Comparison of ENCODE assay signal across 8 mouse cellular contexts in the genomic region with DNA sequence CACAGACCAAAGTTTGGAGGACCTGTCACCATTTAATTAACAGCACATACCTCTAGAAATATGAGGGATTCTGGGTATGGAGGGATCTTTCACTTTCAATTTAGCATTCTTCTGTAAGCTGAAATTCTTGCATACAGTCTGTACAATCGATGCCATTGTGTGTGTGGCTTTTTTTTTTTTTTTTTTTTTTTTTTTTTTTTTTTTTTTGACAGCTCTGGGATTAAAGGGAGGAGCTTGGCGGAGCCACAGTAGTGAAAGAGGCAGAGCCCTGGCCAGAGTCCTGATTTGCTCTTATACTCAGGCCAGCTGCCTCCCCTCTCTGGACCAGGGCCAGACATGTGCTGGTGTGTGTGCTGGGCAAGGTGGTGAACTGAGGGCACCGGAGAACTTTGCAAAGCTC. TPM values are rescaled to one million over a fixed set of nuclear protein-coding genes. Genes with fewer than 3 reads are reported as not detected.
DNase-seq lines count a peak whose midpoint lies in the region; TF ChIP-seq lines count a peak whose summit lies in the region.
"Had no signal": no experiment of that assay in that cellular context is flagged by ENCODE, and none has a peak within 500 bp of the region (broad histone marks: within the 10 kb centered on the region; RNA-seq: fewer than 3 reads in every experiment).

No protein-coding gene starts in this region.

- TF ChIP-seq POLR2A in kidney, adult 2 months (IDR thresholded peaks at IDR 0.05; ENCODE audit: low read depth, low read length) = no peak
- TF ChIP-seq POLR2A in myocyte (IDR thresholded peaks at IDR 0.05; ENCODE audit: insufficient read length, low read depth) = no peak

- peak overlapping the region; percentile 19 for H3K4me2 ChIP-seq in myocyte (ENCODE audit: low read depth)

- peak; percentile 59 for DNase-seq in layer of hippocampus, adult 9-11 months
- DNase-seq in layer of hippocampus, adult 11-12 months (ENCODE audit: low spot score) = no peak
- DNase-seq in adrenal gland, postnatal 14 days = peak; percentile 86
- peak; percentile 97 for DNase-seq in kidney, adult 2 months
- no peak for DNase-seq in embryo, embryonic 10.5 days (ENCODE audit: low spot score)
- no peak for DNase-seq in right cerebral cortex, postnatal 14 days

- no peaks in the 10 kb centered on the region for H3K36me3 ChIP-seq in kidney, adult 2 months (ENCODE audit: control insufficient read depth, insufficient read depth, low read length)
- H3K36me3 ChIP-seq in myocyte (ENCODE audit: control insufficient read depth, insufficient read depth) = no peaks in the 10 kb centered on the region

- H3K27me3 ChIP-seq in kidney, adult 2 months (replicated peaks; ENCODE audit: control insufficient read depth, insufficient read depth, low read length) = no peaks in the 10 kb centered on the region
- H3K27me3 ChIP-seq in myocyte (ENCODE audit: control insufficient read depth, insufficient read depth, insufficient read length) = no peaks in the 10 kb centered on the region

- H3K4me1 ChIP-seq in kidney, adult 2 months (ENCODE audit: control insufficient read depth, insufficient read depth, low read length) = peaks cover 16% of the 10 kb centered on the region

- peak overlapping the region; percentile 95; the same call in 1 of the 2 replicates for H3K27ac ChIP-seq in kidney, adult 2 months (ENCODE audit: insufficient read depth, low read depth, low read length)

- WGBS in kidney, adult 2 months = 7% methylated on average over 3 of the region's 3 CpGs

- H3K4me3 ChIP-seq in kidney, adult 2 months (ENCODE audit: insufficient read depth, low read depth, low read length) = no peak overlapping the region
- no peak overlapping the region for H3K4me3 ChIP-seq in myocyte

- no peaks in the 10 kb centered on the region for H3K79me2 ChIP-seq in myocyte (ENCODE audit: control insufficient read depth, insufficient read depth)

- no peak for TF ChIP-seq CTCF in kidney, adult 2 months (conservative IDR thresholded peaks at IDR 0.05; ENCODE audit: insufficient read depth, insufficient read length, low read depth, low read length)

- no peak overlapping the region for H3ac ChIP-seq in myocyte (ENCODE audit: control insufficient read depth, insufficient read length)

TF ChIP-seq in myocyte, 11 proteins besides CTCF, POLR2A, EP300 and RAD21:
- TF ChIP-seq MYOG (IDR thresholded peaks at IDR 0.05; ENCODE audit: control insufficient read depth in 1 of 3, insufficient read depth in 1 of 3, insufficient read length in 2 of 3, low read depth in 2 of 3) (peak in 2 of 3 experiments; percentile 13 to 43), REST (IDR thresholded peaks at IDR 0.05; ENCODE audit: insufficient read depth, insufficient read length) (no peak), E2F4 (IDR thresholded peaks at IDR 0.05; ENCODE audit: insufficient read depth) (no peak), MYOD1 (IDR thresholded peaks at IDR 0.05; ENCODE audit: control insufficient read depth in 1 of 3, insufficient read length in 2 of 3, low read depth in 2 of 3) (no peak), CEBPB (IDR thresholded peaks at IDR 0.05; ENCODE audit: insufficient read depth, poor library complexity, severe bottlenecking) (no peak), MAX (IDR thresholded peaks at IDR 0.05; ENCODE audit: low read depth) (no peak), TCF3 (IDR thresholded peaks at IDR 0.05; ENCODE audit: insufficient read length, low read depth) (no peak), SRF (IDR thresholded peaks at IDR 0.05; ENCODE audit: control insufficient read depth, insufficient read length, low read depth) (no peak)
TF ChIP-seq in myocyte: peak in this region for 1.

RNA-seq across cellular contexts. Expression of a gene that starts 1.2 kb away (rescaled TPM):
- total RNA-seq in adrenal gland, postnatal 14 days (2021) = 1.6 and 2.3 TPM in 2 replicates
- polyA plus RNA-seq in kidney, adult 2 months (2012; rRNA removed) = 98.5 and 101 TPM in 2 replicates
- not detected for polyA plus RNA-seq in myocyte (2012; fragmentation: generic; extraction: Trizol)
- total RNA-seq: gastrocnemius, postnatal 4 days had no signal

RNA-seq across cellular contexts. Expression of a gene that starts 31.2 kb away (rescaled TPM):
- 38.7 and 42.9 TPM in 2 replicates for total RNA-seq in adrenal gland, postnatal 14 days (2021)
- 34.6 and 37.5 TPM in 2 replicates for polyA plus RNA-seq in kidney, adult 2 months (2012; rRNA removed)
- polyA plus RNA-seq in myocyte (2012; fragmentation: generic; extraction: Trizol) = 21.1 TPM

RNA-seq across cellular contexts. Expression of a gene that starts 42.7 kb away (rescaled TPM):
- total RNA-seq in adrenal gland, postnatal 14 days (2021) = 0.34 and 0.74 TPM in 2 replicates
- polyA plus RNA-seq in kidney, adult 2 months (2012; rRNA removed) = 0.27 and 0.34 TPM in 2 replicates
- not detected for polyA plus RNA-seq in myocyte (2012; fragmentation: generic; extraction: Trizol)

RNA-seq across cellular contexts. Expression of a gene that starts 54.6 kb away (rescaled TPM):
- total RNA-seq in adrenal gland, postnatal 14 days (2021) = 181 and 186 TPM in 2 replicates
- polyA plus RNA-seq in kidney, adult 2 months (2012; rRNA removed) = 58.7 and 64.6 TPM in 2 replicates
- 61.5 TPM for polyA plus RNA-seq in myocyte (2012; fragmentation: generic; extraction: Trizol)

Comparison
In these comparisons a context has a peak if more than half of its experiments do, and no peak if none do; other contexts are left out.
1. DNase-seq: peak in layer of hippocampus, adult 9-11 months (single experiment), adrenal gland, postnatal 14 days (single experiment) and kidney, adult 2 months (single experiment); none in layer of hippocampus, adult 11-12 months (single experiment), embryo, embryonic 10.5 days (single experiment) and right cerebral cortex, postnatal 14 days (single experiment).
2. RNA of a gene that starts 1.2 kb away (polyA plus RNA-seq): 98.5 to 101 TPM in kidney, adult 2 months; not detected in myocyte (single experiment); every median in the first group is over 10 times any median in the second.